Mouse (Mus musculus): ENCODE measurements around the gene Bod1. TPM values are rescaled to one million over a fixed set of nuclear protein-coding genes. Genes with fewer than 3 reads are reported as not detected.

The Bod1 gene
- polyA plus RNA-seq, 1 experiment from 2014 or later = 62.1 TPM

GRCm38 (mm10) chr11:31628700-31629099 is 43.0 kb downstream of the Bod1 start:
- no peak for ATAC-seq (ENCODE audit: low FRiP score, low TSS enrichment)
- no peak for DNase-seq (ENCODE audit: low spot score)
- 71% methylated on average over 5 of the region's 5 CpGs for WGBS

GRCm38 (mm10) chr11:31620796-31621195 is 50.9 kb downstream of the Bod1 start:
- Histone ChIP-seq H3K4me2 (replicated peaks; ENCODE audit: low read depth) (no peak overlapping the region), H3K4me1 (replicated peaks; ENCODE audit: control insufficient read depth, insufficient read depth) (no peaks in the 10 kb centered on the region), H3K36me3 (ENCODE audit: control insufficient read depth, insufficient read depth, low read length) (no peaks in the 10 kb centered on the region), H3K9me3 (ENCODE audit: control insufficient read depth, low read length) (no peaks in the 10 kb centered on the region), H3K27ac (replicated peaks) (no peak overlapping the region), H3K27me3 (ENCODE audit: control insufficient read depth, insufficient read depth, low read length) (no peaks in the 10 kb centered on the region), H3K4me3 (ENCODE audit: low read depth, low read length) (no peak overlapping the region), H3K9ac (ENCODE audit: low read length) (no peak overlapping the region)
- TF ChIP-seq EP300 (optimal IDR thresholded peaks at IDR 0.05) = no peak
- TF ChIP-seq CTCF (IDR thresholded peaks at IDR 0.05; ENCODE audit: low read depth) = no peak
- WGBS = 70% methylated on average over 2 of the region's 2 CpGs
- no peak for DNase-seq (ENCODE audit: low spot score)
- no peak for ATAC-seq (ENCODE audit: low FRiP score, low TSS enrichment)

More at GRCm38 (mm10) chr11:31628700-31629099, 43.0 kb downstream of the Bod1 start:
- H3K27ac ChIP-seq (replicated peaks) = no peak overlapping the region
- no peaks in the 10 kb centered on the region for H3K4me1 ChIP-seq (replicated peaks; ENCODE audit: control insufficient read depth, insufficient read depth)
- no peak overlapping the region for H3K9ac ChIP-seq (ENCODE audit: low read length)
- no peak overlapping the region for H3K4me2 ChIP-seq (replicated peaks; ENCODE audit: low read depth)
- no peaks in the 10 kb centered on the region for H3K9me3 ChIP-seq (ENCODE audit: control insufficient read depth, low read length)
- no peaks in the 10 kb centered on the region for H3K36me3 ChIP-seq (ENCODE audit: control insufficient read depth, insufficient read depth, low read length)
- no peak for TF ChIP-seq EP300 (optimal IDR thresholded peaks at IDR 0.05)
- TF ChIP-seq CTCF (IDR thresholded peaks at IDR 0.05; ENCODE audit: low read depth) = no peak
- H3K27me3 ChIP-seq (ENCODE audit: control insufficient read depth, insufficient read depth, low read length) = no peaks in the 10 kb centered on the region
- no peak overlapping the region for H3K4me3 ChIP-seq (ENCODE audit: low read depth, low read length)

DNA sequence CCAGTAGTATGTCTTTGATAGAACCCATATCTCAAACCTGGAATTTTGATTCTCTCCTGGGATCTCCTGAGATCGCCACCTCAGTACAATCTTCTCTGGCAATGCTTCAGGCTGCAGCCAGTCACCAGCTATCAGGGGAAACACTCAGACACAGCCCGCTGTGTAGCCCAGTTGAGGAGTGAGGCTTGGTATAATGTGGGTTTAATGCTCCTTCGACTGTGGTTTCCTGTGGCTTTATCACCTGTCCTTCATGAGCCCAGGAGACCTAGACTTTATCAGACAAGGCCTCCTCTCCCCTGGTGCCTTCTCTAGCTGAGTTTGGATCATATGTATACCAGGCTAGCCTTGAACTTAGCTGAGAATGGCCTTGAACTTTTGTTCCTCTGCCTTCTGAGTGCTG is 53.9 kb downstream of the Bod1 start:
- no peak for DNase-seq (ENCODE audit: low spot score)
- WGBS = 87% methylated on average over 3 of the region's 3 CpGs
- no peak overlapping the region for H3K4me3 ChIP-seq (ENCODE audit: low read depth, low read length)
- H3K36me3 ChIP-seq (ENCODE audit: control insufficient read depth, insufficient read depth, low read length) = no peaks in the 10 kb centered on the region
- TF ChIP-seq EP300 (optimal IDR thresholded peaks at IDR 0.05) (no peak), CTCF (IDR thresholded peaks at IDR 0.05; ENCODE audit: low read depth) (no peak)
- H3K9ac ChIP-seq (ENCODE audit: low read length) = no peak overlapping the region
- H3K4me2 ChIP-seq (replicated peaks; ENCODE audit: low read depth) = no peak overlapping the region
- H3K4me1 ChIP-seq (replicated peaks; ENCODE audit: control insufficient read depth, insufficient read depth) = no peaks in the 10 kb centered on the region
- no peak overlapping the region for H3K27ac ChIP-seq (replicated peaks)
- no peaks in the 10 kb centered on the region for H3K9me3 ChIP-seq (ENCODE audit: control insufficient read depth, low read length)
- ATAC-seq (ENCODE audit: low FRiP score, low TSS enrichment) = no peak
- no peaks in the 10 kb centered on the region for H3K27me3 ChIP-seq (ENCODE audit: control insufficient read depth, insufficient read depth, low read length)

DNA sequence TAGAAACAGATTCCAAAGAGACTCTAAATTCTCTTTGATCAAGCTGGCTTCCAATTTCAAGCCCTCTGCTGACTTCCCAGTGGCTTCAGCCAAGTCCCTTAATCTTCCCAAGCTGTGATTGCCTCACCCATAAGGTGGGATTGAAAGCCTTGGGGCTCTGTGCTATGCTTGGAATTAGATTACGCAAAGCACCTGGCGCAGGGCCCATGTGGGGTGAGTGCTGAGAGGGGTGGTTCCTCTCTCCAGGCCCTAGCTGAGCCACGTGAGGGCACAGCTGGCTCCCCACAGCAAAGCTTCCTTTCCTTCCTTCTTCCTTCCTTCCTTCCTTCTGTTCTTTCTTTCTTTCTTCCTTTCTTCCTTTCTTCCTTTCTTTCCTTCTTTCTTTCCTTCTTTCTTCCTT is 54.4 kb downstream of the Bod1 start:
- peak; percentile 58 for DNase-seq (ENCODE audit: low spot score)
- Histone ChIP-seq H3K9me3 (ENCODE audit: control insufficient read depth, low read length) (no peaks in the 10 kb centered on the region), H3K4me3 (ENCODE audit: low read depth, low read length) (no peak overlapping the region), H3K4me2 (replicated peaks; ENCODE audit: low read depth) (no peak overlapping the region), H3K4me1 (replicated peaks; ENCODE audit: control insufficient read depth, insufficient read depth) (no peaks in the 10 kb centered on the region), H3K9ac (ENCODE audit: low read length) (no peak overlapping the region), H3K27me3 (ENCODE audit: control insufficient read depth, insufficient read depth, low read length) (no peaks in the 10 kb centered on the region), H3K36me3 (ENCODE audit: control insufficient read depth, insufficient read depth, low read length) (no peaks in the 10 kb centered on the region), H3K27ac (replicated peaks) (no peak overlapping the region)
- WGBS = 38% methylated on average over 3 of the region's 3 CpGs
- no peak for TF ChIP-seq EP300 (optimal IDR thresholded peaks at IDR 0.05)
- no peak for ATAC-seq (ENCODE audit: low FRiP score, low TSS enrichment)

DNA sequence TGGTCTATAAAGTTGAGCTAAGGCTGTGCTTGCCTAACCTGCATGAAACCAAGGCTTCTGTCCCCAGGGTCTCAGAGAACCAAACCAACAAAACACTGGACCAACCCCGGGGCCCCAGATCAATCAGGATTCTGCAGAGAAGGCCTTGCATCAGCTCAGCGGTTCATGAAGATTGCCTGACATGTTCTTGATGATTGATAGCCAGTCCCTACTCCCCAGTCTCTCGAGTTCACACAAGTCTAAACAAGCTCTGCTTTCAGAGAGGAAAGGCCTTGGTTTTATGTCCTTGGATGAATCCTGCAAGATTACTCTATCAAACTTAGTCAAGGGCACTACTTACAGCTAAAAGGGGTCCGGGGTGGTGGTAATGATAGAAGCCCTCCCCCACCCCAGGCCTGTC is 55.0 kb downstream of the Bod1 start:
- H3K4me2 ChIP-seq (replicated peaks; ENCODE audit: low read depth) = no peak overlapping the region
- H3K36me3 ChIP-seq (ENCODE audit: control insufficient read depth, insufficient read depth, low read length) = no peaks in the 10 kb centered on the region
- WGBS = 43% methylated on average over 4 of the region's 4 CpGs
- no peaks in the 10 kb centered on the region for H3K4me1 ChIP-seq (replicated peaks; ENCODE audit: control insufficient read depth, insufficient read depth)
- H3K9ac ChIP-seq (ENCODE audit: low read length) = no peak overlapping the region
- H3K9me3 ChIP-seq (ENCODE audit: control insufficient read depth, low read length) = no peaks in the 10 kb centered on the region
- H3K4me3 ChIP-seq (ENCODE audit: low read depth, low read length) = no peak overlapping the region
- TF ChIP-seq CTCF (IDR thresholded peaks at IDR 0.05; ENCODE audit: low read depth) = no peak
- TF ChIP-seq EP300 (optimal IDR thresholded peaks at IDR 0.05) = no peak
- H3K27me3 ChIP-seq (ENCODE audit: control insufficient read depth, insufficient read depth, low read length) = no peaks in the 10 kb centered on the region
- ATAC-seq (ENCODE audit: low FRiP score, low TSS enrichment) = no peak
- no peak for DNase-seq (ENCODE audit: low spot score)
- H3K27ac ChIP-seq (replicated peaks) = no peak overlapping the region

Other genes with a start within 250 kb of the Bod1 start
- gene Cpeb4, start 200.3 kb upstream of the Bod1 start, polyA plus RNA-seq (2015; fragmentation: Nextera tagmentation; extraction: Ambion mirVana) = 5.7 and 6.1 TPM in 2 replicates